8 mouse cellular contexts compared by ENCODE assay signal in the genomic region with DNA sequence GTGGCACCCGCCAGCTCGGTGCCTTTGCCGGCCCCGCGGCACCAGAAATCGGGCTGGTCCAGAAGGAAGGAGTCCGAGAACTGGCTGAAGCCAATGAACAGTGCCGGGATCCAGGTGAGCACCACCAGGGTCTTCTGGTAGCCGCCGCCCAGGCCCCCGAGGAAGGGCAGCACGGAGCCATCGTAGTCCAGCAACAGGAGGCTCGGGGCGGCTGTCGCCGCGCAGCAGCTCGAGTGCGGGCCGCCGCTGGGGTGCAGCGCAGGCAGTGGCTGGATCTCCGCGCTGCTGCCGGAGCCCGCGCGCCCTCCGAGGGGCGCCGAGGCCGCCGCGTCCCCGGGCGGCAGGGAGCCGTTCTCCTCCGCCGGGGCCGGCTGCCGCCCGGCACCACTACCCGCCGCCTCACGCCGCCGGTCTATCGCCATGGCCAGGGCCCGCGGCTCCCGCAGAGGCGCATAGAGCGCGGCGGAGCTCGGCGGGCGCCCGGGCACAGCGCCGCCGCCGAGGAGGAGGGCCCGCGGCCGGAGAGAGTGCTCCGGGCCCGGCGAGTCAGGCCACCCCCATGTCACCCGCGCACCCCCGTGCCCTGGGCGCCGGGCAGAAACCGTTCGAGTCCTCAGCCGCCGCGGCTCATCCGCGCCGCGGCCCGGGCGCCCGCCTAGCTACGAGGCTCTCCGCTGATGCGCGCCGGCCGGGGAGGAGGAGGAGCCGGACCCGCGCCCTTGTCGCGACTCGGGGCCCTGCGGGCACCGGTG. TPM values are rescaled to one million over a fixed set of nuclear protein-coding genes. Genes with fewer than 3 reads are reported as not detected.
DNase-seq lines count a peak whose midpoint lies in the region; ATAC-seq and TF ChIP-seq lines count a peak whose summit lies in the region.

No protein-coding gene starts in this region.

- H3K4me2 ChIP-seq in forebrain, embryonic 12.5 days = peak overlapping the region; percentile 92
- peak overlapping the region; percentile 92 for H3K4me2 ChIP-seq in hindbrain, embryonic 16.5 days (ENCODE audit: low read length)
- peak overlapping the region; percentile 92 for H3K4me2 ChIP-seq in myocyte (ENCODE audit: low read depth)

- H3K9ac ChIP-seq in forebrain, embryonic 12.5 days = peak overlapping the region; percentile 98
- H3K9ac ChIP-seq in hindbrain, embryonic 16.5 days (ENCODE audit: low read depth, low read length) = peak overlapping the region; percentile 94

- TF ChIP-seq POLR2A in myocyte (IDR thresholded peaks at IDR 0.05; ENCODE audit: insufficient read length, low read depth) = peak; percentile 30

- H3K79me2 ChIP-seq in myocyte (ENCODE audit: control insufficient read depth, insufficient read depth) = peaks cover 12% of the 10 kb centered on the region

- under 1% methylated on average over 85 of the region's 101 CpGs for WGBS in forebrain, embryonic 12.5 days
- WGBS in hindbrain, embryonic 16.5 days = under 1% methylated on average over 73 of the region's 101 CpGs

- H3K27ac ChIP-seq in forebrain, embryonic 12.5 days = peak overlapping the region; percentile 72
- H3K27ac ChIP-seq in hindbrain, embryonic 16.5 days (ENCODE audit: low read depth, low read length) = peak overlapping the region; percentile 89

- peaks cover 44% of the 10 kb centered on the region for H3K4me1 ChIP-seq in forebrain, embryonic 12.5 days
- H3K4me1 ChIP-seq in hindbrain, embryonic 16.5 days (ENCODE audit: control insufficient read depth, insufficient read depth, low read depth, low read length) = peaks cover 31% of the 10 kb centered on the region

- no peaks in the 10 kb centered on the region; the same call in 1 of the 2 replicates for H3K36me3 ChIP-seq in forebrain, embryonic 12.5 days (replicated peaks)
- no peaks in the 10 kb centered on the region for H3K36me3 ChIP-seq in hindbrain, embryonic 16.5 days (ENCODE audit: control insufficient read depth, insufficient read depth, low read length)
- H3K36me3 ChIP-seq in myocyte (ENCODE audit: control insufficient read depth, insufficient read depth) = no peaks in the 10 kb centered on the region

- ATAC-seq in forebrain, embryonic 12.5 days (ENCODE audit: low FRiP score) = peak; percentile 67
- peak; percentile 62 for ATAC-seq in hindbrain, embryonic 16.5 days

- H3K9me3 ChIP-seq in forebrain, embryonic 12.5 days = no peaks in the 10 kb centered on the region
- no peaks in the 10 kb centered on the region for H3K9me3 ChIP-seq in hindbrain, embryonic 16.5 days (ENCODE audit: control insufficient read depth, low read length)

- peak overlapping the region; percentile 63 for H3ac ChIP-seq in myocyte (ENCODE audit: control insufficient read depth, insufficient read length)

- peak; percentile 28 for DNase-seq in embryo, embryonic 10 days (ENCODE audit: low spot score)
- DNase-seq in embryo, embryonic 9.5 days (ENCODE audit: extremely low spot score) = no peak
- peak; percentile 62 for DNase-seq in adrenal gland, postnatal 10 days
- peak; percentile 61 for DNase-seq in liver
- peak; percentile 6 for DNase-seq in testis, postnatal 14 days (ENCODE audit: low spot score)

- peaks cover 6% of the 10 kb centered on the region; the same call in 1 of the 2 replicates for H3K27me3 ChIP-seq in forebrain, embryonic 12.5 days
- H3K27me3 ChIP-seq in hindbrain, embryonic 16.5 days (replicated peaks; ENCODE audit: control insufficient read depth, insufficient read depth, low read length) = no peaks in the 10 kb centered on the region
- no peaks in the 10 kb centered on the region for H3K27me3 ChIP-seq in myocyte (ENCODE audit: control insufficient read depth, insufficient read depth, insufficient read length)

- peak overlapping the region; percentile 94 for H3K4me3 ChIP-seq in forebrain, embryonic 12.5 days (replicated peaks)
- peak overlapping the region; percentile 93 for H3K4me3 ChIP-seq in hindbrain, embryonic 16.5 days (ENCODE audit: low read length)
- H3K4me3 ChIP-seq in myocyte = peak overlapping the region; percentile 51

TF ChIP-seq in myocyte, 11 proteins besides CTCF, POLR2A, EP300 and RAD21:
- no peak for TF ChIP-seq REST (IDR thresholded peaks at IDR 0.05; ENCODE audit: insufficient read depth, insufficient read length)
- TF ChIP-seq MYOG (IDR thresholded peaks at IDR 0.05; ENCODE audit: control insufficient read depth in 1 of 3, insufficient read depth in 1 of 3, insufficient read length in 2 of 3, low read depth in 2 of 3) = peak in 1 of 3 experiments; percentile 24
- peak in 1 of 3 experiments; percentile 12 for TF ChIP-seq MYOD1 (IDR thresholded peaks at IDR 0.05; ENCODE audit: control insufficient read depth in 1 of 3, insufficient read length in 2 of 3, low read depth in 2 of 3)
- TF ChIP-seq TCF12 (IDR thresholded peaks at IDR 0.05; ENCODE audit: insufficient read depth, poor library complexity, severe bottlenecking) = no peak
- no peak for TF ChIP-seq MAX (IDR thresholded peaks at IDR 0.05; ENCODE audit: low read depth)
- TF ChIP-seq POLR2AphosphoS2 (IDR thresholded peaks at IDR 0.05; ENCODE audit: insufficient read length, low read depth) = no peak
- no peak for TF ChIP-seq TCF3 (IDR thresholded peaks at IDR 0.05; ENCODE audit: insufficient read length, low read depth)
- no peak for TF ChIP-seq E2F4 (IDR thresholded peaks at IDR 0.05; ENCODE audit: insufficient read depth)
- no peak for TF ChIP-seq USF1 (IDR thresholded peaks at IDR 0.05; ENCODE audit: low read depth)
- no peak for TF ChIP-seq CEBPB (IDR thresholded peaks at IDR 0.05; ENCODE audit: insufficient read depth, poor library complexity, severe bottlenecking)
- TF ChIP-seq SRF (IDR thresholded peaks at IDR 0.05; ENCODE audit: control insufficient read depth, insufficient read length, low read depth) = no peak

RNA-seq across cellular contexts. Expression of gene Slc22a23, which starts 0.4 kb away (rescaled TPM):
- total RNA-seq in adrenal gland, postnatal 10 days (2021) = 10 to 100 TPM; 13.1 to 13.4 TPM
- polyA plus RNA-seq in forebrain, embryonic 12.5 days (2016; fragmentation: Nextera tagmentation; extraction: Ambion mirVana) = 16.4 and 19.7 TPM in 2 replicates
- 14.9 and 15.6 TPM in 2 replicates for polyA plus RNA-seq in hindbrain, embryonic 16.5 days (2015; fragmentation: Nextera tagmentation; extraction: Ambion mirVana)
- 8.5 TPM for polyA plus RNA-seq in myocyte (2012; fragmentation: generic; extraction: Trizol)
